Mouse (Mus musculus) right cerebral cortex, adult 18-20 months (tissue): Measurements from ENCODE around the gene H2afv.

ENCODE experiments used
- DNase-seq: peaks from one replicate; pipeline ENCODE4 v3.0.0; 2022; ENCODE audit warnings: mixed read lengths

Gene H2afv

DNA sequence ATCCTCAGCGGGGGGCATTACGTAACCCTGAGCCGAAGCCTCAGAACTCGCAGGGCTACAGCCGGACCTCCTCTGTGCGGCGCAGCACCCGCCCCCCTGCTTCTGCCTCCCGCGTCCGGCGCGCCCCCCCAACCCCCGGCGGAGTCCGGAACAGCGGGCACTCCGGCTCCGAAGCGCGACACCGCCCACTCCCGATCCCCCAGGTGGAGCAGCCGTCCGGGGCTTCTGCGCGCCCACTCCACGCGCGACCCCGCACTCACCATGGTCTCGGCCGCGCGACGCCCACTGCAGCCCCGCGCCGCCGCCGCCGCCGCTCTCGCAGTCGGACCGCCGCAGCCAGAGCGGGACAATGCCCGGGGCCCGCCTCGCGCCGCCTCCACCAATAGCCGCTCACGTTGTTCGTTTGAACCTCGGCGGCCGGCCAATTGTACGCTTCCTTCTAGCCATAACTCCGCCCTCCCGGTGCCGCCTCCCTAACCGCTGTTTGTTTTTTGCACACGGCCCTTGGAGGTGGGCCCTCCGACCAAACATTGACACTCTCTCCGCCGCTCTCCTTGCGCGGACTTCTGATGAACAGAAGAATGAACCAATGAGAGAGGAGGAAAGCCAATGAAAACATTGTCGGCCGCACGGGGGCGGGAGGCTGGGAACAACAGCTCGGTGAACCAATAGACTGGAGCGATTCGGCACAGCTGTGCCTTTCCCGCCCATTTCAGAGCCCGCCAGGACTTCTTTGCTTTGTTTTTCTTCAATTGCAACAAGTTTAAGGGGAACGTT is at the start of gene H2afv:
Gene H2afv, minus strand, starts transcription at position 367 of the 777 bp plus-strand sequence.
- DNase-seq = peak; percentile 99

DNA sequence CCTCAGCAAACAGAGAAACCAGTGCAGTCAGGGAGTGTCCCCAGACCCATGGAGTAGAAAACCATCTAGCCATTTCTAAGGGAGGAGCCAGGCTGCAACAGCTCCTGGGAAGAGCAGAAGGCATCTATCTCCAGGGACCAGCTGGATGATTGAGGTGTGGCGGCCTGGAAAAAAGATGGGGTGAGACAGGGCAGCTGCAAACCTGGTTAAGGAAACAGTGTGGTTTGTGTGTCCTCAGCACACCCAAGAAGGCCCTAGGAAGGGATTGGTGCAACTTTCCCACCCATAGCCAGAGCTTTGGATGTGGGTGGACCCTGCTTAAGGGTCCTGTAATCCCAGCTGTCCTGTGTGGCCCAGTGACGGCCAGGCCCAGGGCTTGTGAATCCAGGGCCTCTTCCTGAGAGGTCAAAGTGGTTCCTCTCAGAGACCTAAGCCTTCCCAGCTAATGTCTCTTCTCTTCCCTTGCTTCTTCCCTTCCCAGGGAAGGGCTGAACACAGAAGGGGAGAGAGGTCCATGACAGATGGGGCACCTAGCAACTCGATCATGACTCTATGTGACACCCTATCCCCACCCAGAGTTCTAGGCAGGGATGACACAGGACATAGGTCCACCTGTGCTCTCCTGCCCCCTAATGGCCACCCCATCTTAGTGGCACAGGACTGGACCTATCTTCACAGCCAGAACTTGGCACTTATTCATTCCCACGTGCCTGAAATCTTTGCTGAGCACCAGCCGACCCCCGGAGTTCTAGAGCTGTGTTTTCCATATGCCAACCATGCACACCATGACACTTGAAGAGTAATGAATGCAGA is 45.7 kb upstream of the H2afv start:
- DNase-seq = no peak

DNA sequence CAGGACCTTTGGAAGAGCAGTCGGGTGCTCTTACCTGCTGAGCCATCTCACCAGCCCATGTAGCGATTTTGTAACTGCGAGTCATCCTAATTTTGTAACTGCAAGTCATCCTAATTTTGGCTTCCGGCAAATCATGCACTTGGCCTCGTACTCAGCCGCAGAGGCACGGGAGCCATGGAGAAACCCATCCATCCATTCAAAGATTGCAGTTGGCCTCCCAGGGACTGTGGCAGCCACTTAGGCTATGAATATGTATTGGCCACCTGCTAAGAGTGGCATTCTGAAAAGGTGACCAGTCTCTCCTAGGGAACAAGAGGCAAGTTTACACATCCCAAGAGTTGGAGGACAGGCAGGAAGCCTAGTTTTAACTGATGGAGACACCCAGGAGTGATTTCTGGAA is 45.0 kb upstream of the H2afv start:
- DNase-seq = no peak

DNA sequence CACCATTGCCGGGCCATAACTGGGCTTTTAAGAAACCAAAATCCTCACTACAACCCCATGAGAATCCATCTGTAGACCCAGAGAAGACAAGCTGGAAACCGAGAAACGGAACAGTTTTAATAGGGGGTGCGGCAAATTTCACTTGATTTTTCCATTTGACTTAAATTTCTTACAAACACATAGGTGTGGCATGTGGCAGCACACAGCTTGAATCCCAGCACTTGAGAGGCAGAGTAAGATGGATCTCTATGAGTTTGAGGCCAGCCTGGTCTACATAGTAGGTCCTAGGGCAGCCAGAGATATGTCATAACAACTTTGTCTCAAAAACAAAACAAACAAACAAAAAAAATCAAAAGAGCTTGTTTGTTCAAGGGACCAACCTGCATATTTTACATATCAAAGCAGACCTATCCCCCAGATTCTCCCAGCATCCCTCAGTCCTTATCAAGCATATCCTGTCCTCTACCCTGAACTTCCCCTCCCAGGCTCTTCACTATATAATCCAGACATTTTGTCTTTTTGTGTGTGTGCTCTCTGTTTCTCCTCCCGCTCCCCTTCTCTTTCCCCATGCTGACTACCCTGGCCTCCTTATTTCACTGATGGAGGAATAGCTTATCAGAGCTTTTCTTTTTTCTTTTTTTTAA is 43.9 kb upstream of the H2afv start:
- DNase-seq = no peak

DNA sequence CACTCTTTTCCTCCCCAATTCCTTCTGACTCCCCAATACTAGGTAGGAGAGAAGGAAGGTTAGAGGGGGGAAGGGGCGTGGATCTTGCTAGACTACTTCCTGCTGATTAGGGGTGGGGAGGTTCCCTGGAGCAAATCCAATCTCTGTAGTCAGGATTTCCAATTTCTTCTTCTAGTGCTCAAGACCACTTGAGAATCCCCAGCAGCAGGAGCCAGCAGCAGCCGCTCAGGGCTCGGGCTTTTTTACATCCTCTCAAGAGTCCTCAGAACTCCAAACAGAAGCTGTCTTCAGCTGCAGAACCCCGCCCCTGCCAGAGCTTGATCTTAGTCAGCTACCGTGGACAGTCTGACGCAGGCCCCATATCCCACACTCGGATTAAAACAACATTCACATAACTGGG is 43.3 kb upstream of the H2afv start:
- no peak for DNase-seq

DNA sequence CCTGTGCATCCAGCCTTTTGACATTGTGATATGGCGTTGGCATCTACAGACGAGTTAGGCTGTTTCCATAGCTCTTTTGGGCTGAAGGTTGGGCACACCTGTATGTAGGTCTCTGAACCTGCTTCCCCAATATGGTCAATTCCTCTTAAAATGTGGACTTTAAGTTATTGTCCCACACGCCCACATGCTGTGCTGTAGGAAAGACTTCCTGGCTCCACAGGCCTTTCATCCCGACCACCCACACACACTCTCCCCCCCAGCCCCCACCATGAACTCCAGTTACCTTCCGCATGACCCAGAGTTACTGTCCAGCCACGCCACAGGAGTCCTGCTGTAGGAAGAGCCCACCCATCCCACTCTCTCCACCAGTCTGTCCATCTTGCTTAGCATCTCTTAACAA is 42.7 kb upstream of the H2afv start:
- no peak for DNase-seq

DNA sequence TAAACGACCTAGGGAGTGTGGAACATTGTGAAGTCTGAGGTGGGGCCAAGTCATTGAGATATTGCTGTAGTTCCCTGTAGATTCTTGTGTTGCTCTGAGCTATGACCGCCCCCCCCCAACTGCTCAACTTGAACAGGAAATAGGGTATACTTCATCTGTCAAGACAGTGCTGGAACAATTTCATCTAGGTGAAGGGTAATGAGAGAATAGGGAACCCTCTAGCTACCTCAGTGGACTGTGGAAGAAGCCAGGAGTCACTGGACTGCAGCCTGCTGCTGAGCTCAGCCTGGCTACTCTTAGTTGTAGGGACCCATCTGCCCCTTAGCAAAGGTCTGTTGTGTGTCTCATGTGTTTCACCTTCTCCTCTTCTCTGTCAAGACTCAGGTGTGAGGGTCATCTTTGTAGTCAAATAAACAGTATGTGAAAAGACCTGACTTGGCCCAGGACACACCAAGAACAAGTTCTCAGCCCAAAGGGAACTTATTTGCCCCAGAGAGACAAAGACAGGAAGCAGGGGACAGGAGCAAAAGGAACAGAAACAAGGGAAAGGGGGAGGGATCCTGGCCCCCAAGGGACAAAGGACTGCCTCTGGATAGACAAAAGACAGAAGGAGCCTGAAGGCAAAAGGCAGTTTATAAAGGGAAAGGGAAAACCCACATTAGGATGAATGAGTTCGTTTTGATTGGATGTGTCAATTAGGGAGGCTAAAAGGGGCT is 40.2 kb upstream of the H2afv start:
- DNase-seq = no peak

DNA sequence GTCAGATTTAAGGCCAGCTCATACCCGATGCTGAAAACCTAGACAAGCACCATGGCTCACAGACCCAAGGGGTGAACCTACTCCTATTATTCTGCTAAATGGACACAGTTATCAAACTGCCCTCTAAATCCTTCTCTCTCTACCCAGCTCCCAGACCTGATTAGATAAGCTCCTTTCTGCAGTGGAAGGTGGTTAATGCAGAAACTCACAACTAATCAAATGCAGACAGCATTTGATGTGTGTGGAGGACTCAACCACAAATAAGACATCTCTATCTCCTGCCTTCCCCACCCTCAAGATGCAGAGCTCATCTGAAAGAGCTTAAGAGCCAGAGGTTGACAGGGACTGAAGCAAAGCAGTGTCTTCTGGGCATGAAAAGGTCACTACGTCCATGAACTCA is 38.9 kb upstream of the H2afv start:
- no peak for DNase-seq

DNA sequence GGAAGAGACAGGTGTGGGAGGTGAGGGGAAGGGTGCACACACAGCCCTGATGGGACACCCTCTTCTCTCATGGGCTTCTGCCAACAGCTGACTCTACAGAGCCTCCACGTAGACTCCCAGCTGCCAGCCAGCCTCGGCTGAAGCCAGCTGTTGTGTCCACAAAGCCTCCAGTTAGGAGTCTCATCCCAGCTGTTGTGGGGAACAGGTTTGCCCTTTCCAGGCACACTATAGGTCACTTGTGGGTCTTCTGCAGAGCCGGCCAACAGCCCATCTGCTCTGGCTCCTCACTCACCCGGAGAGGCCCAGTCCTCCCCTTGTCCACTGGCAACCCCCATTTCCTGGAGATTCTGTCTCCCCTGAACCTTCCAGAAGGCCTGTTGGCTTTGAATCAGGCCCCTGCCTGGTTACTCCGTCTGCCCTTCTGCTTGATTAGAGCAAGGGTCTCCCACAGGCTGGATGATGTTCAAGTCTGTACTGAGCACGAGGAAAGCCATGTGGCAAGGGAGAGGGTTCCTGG is 37.5 kb upstream of the H2afv start:
- no peak for DNase-seq

DNA sequence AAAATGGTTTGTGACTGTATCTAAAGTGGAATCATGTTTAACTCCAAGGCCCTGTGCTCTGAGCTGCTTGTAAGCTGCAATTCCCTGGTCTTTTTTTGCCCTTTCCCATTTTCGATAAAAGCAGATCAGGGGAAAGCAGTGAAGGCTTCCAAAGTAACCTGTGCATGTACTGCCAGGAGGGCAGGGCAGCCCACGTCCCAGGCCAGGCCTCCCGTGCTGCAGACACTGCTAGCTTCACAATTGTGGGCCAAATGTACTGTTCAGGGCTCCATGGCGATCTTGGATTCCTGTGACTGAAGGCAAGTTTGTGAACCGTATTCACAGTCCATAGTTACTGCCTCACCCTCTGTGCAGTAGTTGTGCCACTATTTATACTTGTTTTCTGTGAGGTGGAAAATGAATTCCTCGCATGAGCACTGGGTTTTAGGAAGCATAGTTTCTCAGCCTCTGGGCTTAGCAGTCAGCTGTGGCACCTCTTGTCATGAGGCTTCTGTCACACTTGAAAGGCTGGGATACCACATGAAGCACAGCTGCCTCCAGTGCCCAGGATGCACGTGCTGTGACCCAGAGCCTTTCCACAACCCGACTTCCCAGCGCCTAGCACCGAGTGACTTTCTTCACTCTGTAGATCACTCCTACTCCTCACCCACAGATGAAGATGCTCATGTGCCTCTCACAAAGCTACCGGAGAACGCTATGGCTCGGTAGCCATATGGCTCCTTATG is 36.6 kb upstream of the H2afv start:
- peak; percentile 15 for DNase-seq

DNA sequence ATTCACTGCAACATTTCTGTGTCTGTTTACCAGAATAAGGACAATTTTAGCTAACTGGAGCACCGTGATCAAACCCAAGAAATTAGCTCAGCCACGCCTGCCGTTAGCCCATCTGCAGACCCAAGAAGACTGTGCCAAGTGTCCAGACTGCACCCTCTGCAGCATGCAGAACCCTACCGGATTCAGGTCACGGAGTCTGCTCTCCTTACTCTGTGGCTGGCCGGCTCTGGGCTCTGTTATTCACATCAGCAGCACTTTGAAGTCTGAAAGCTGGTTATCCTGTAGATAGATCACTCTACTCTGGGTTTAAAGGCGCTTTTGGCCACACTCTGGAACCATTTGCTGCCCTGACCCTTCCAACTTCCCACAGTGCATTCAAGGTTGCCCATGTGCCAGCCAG is 35.9 kb upstream of the H2afv start:
- DNase-seq = no peak

DNA sequence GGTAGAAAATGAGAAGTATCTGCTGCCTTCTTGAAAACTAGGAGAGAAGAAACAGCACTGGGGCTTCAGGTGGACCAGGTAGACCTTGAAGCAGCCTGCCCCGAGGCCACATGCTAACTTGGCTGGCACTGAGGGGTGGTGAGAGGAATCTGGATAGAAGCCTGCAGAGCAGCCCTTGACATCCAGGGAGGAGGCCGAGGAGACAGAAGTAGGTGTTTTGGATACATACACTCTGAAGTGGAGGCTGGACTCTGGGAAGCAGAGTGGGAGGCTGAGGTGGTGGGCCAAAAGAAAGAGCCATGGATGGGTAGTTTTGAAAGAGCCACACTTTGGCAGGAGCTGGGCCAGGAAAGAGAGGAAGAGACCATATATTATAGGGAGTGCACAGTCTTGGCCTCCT is 35.0 kb upstream of the H2afv start:
- DNase-seq = no peak

DNA sequence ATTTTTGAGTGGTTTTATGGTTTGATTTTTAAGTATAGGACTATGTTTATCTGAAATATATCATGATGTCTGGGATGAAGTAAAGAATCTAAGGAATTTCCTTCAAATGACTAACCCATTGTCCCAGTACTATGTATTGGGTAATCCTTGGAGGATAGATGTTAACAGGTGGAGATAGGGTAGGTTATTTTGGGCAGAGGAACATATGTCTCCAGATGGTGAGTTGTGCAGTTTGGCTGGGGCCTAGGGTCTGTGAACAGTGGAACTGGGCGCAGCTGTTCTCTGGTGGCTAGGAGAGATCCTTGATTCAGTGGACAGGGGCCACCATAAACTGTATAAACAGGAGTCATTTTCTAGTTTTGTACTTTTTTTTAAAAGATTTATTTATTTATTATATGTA is 33.1 kb upstream of the H2afv start:
- DNase-seq = no peak

DNA sequence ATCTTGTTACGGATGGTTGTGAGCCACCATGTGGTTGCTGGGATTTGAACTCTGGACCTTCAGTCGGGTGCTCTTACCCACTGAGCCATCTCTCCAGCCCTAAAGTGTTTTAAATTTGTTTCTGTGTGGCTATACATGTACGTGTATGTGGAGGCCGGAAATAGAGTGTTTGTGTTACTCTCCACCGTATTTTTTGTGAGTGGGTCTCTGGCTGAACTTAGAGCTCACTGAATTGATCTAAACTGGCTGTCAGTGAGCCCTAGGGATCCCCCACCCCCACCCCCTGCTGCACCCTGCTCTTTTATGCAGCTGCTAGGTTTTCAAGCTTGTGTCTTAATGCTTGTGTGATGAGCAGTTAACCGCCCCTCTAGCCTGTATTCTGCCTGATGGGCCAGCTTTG is 32.6 kb upstream of the H2afv start:
- no peak for DNase-seq

DNA sequence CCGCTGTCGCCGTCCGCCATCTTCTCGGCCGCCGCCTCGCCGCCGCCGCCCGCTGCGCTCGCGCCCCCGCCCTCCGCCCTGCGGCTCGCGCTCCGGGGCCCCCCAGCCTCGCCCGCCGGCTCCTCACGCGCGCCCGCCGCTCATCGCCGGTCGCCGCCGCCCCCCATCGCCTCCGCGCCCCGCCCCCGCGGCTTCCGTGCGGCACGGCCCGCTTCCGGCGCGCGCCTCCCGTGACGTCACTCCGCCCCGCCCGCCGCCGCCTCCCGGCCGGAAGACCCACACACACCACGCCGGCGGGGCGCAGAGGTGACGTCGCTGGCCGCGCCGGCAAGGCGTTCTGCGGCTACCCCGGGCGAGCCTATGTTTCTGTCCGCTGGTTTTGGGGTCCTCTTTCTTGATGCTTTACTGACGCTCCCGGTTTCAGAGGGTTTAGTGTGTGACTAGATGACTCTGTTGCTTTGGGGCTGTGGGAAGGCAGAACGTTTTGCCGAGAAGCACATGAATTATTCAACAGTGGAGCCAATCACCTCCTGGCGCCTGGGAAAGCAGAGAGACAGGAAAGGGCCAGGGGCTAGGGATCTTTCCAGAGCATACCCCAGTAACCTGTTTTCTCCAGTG is 31.7 kb upstream of the H2afv start, which contains the start of gene Purb:
Gene Purb, minus strand, starts transcription at position 51 of the 618 bp plus-strand sequence.
- peak; percentile 94 for DNase-seq

DNA sequence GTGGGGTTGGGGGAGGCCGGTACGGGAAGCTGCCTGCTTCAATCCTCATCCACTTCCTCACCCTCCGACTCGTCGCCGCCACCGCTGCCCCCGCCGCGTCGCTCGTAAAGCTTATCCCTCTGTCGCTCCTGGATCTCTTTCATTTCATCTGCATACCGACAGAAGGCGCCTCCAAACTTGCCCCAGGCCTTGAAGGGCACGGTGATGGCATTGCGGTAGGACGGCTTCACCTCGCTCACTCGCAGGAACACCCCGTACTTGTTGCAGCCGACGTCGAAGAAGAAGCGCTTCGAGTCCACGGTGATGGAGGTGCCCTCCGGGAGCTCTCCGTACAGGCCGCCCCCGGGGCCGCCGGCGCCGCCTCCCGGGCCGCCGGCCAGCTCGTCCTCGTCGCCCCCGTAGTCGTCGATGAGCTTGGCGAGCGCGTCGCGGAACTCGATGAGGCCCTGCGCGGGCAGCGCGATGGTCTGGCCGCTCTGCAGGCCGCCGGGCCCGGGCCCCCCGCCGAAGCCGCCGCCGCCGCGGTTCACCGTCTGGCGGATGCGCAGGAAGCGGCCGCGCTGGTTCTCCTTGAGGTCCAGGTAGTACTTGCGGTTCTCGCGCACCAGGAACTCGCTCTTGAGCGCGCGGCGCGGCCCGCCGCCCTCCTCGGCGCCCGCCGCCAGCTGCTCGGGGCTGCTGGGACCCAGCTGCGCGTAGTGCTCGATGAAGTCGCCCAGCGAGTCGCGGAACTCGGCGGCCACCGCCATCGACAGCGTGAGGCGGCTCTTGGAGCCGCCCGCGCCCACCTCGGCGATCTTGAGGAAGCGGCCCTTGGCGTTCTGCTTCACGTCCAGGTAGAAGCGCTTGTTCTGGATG is 30.9 kb upstream of the H2afv start:
- DNase-seq = peak; percentile 53

DNA sequence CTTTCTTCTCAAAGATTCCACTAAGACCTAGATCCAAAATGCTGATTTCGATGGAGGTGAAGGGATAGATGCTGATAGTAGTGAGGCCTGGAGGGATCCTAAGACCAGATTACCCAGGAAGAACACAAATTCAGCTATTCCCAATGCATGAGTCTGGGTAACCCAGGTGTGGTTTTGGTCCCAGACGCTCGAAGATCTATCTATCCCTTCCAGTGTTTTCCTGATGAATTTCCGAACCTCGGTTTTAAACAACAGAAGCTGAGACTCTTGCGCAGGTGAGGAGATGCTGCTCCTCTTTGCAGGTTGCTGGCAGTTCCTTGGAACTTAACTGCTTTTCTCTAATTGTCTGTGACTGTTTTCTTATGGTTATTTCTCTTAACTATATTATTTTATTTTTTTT is 30.1 kb upstream of the H2afv start:
- DNase-seq = no peak

DNA sequence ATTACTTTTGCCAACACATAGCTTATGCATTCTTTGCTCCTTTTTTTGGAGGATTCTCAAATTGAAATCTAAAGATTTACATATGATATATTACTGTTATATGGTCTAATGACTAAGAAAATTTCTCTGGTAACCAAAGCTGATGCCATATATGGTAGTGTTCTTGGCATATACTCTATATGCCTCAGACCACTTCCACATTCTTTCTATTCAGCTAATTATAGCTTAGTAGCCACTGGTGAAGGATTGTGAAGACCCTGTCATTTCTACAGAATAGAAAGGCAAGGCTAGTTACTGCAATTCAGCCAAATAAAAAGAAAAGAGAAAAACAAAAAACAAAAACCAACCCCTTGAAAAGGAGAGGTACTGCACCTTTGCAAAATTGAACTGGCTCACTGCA is 27.8 kb upstream of the H2afv start:
- no peak for DNase-seq

DNA sequence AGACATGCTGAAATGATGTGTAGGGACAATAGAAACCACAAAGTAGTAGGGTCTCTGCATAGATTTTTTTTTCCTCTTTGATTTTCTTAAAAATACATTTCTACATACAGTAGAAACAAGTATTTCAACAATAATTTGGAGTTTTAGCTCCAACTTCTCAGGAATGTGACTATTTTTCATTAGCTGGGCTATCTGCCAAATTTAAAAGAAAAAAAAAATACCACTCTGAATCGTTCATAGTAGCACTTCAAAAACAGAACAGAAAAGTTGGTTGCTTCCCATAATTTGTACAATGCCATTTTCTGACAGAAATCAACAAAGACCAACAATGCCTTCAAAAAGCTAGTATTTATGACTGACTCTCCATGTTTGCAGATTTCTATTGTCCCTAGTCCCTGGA is 27.2 kb upstream of the H2afv start:
- DNase-seq = no peak

DNA sequence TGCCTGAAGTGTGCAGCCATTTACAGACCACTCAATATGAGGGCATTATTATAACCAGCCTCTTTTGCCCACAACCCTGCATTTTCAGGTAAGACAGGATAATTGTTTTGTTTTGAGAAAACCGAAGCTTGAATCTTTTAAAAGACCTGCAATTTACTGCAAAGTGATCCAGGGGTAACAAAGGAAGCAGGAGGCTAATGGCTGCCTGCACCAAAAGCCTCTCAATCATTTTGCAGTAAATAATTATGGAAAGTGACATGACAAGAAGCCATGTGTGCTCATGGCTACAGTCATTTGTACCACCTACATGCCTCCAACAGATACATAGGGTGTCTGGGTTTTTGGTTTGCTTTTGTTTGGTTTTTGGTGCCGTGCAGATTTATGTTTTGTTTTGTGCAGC is 26.8 kb upstream of the H2afv start:
- no peak for DNase-seq

DNA sequence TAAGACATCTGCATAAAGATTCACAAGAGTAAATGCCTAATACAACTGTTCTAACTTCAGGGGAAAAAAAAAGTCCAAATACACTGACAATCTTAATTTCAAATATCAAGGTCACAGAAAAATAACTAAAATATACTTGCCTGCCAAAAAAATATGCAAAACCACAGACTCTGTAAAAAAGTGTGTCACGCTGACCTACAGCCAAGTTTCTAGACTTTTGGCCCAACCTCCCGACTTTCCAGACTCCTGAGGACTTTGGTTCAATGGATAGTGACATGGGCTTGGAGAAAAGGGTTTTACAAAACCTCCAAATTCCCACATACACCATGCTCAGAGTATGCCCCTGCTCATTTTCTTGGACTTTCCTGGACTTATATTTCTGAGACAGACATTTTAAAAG is 24.3 kb upstream of the H2afv start:
- DNase-seq = no peak
